Mouse (Mus musculus) kidney, embryonic 14.5 days (tissue): ENCODE data around the gene Hic1. TPM values are rescaled to one million over a fixed set of nuclear protein-coding genes. Genes with fewer than 3 reads are reported as not detected.
A peak's percentile ranks its signal among the peaks of the same experiment; 100 is the strongest.

Source experiments
- ATAC-seq: fragments of 200-750 bp; cut with Nextera tagmentation; 2 replicates; pipeline ENCODE4 v1.8.0; 2017; ENCODE audit warnings: moderate number of reproducible peaks, mild to moderate bottlenecking, moderate TSS enrichment, moderate library complexity; ENCODE audit not compliant: low FRiP score, low TSS enrichment
- H3K27ac ChIP-seq: fragments of 300-500 bp; sonication (generic); 2 replicates; pipeline ENCODE4 v1.5.1; 2014; ENCODE audit warnings: low read depth, mild to moderate bottlenecking, low read length, moderate library complexity, mixed read lengths
- H3K27me3 ChIP-seq: fragments of 300-500 bp; sonication (generic); 2 replicates; pipeline ENCODE4 v1.6.1; 2014; ENCODE audit warnings: mild to moderate bottlenecking, low read length; ENCODE audit not compliant: control insufficient read depth, insufficient read depth
- H3K36me3 ChIP-seq: fragments of 300-500 bp; sonication (generic); 2 replicates; pipeline ENCODE4 v1.6.1; 2014; ENCODE audit warnings: low read length, mixed read lengths; ENCODE audit not compliant: control insufficient read depth, insufficient read depth
- H3K4me1 ChIP-seq: fragments of 300-500 bp; sonication (generic); 2 replicates; pipeline ENCODE4 v1.6.1; 2014; ENCODE audit warnings: low read length, mixed read lengths; ENCODE audit not compliant: control insufficient read depth, insufficient read depth
- H3K4me2 ChIP-seq: fragments of 300-500 bp; sonication (generic); replicated peaks from 2 replicates; pipeline ENCODE4 v1.6.1; 2014; ENCODE audit warnings: low read depth, mild to moderate bottlenecking, low read length
- H3K4me3 ChIP-seq: fragments of 300-500 bp; sonication (generic); 2 replicates; pipeline ENCODE4 v1.5.1; 2014; ENCODE audit warnings: mild to moderate bottlenecking, low read length
- H3K9ac ChIP-seq: fragments of 300-500 bp; sonication (generic); 2 replicates; pipeline ENCODE4 v1.6.1; 2014; ENCODE audit warnings: low read depth, mild to moderate bottlenecking, low read length, moderate library complexity
- H3K9me3 ChIP-seq: fragments of 300-500 bp; sonication (generic); 2 replicates; pipeline ENCODE4 v1.6.1; 2016; ENCODE audit warnings: low read length; ENCODE audit not compliant: control insufficient read depth
- WGBS: fragments of 180-500 bp; shearing (Covaris S2); extraction: QIAGEN DNeasy Blood & Tissue Kit; methylation state at CpG from one replicate; pipeline ENCODE4 v1.1.7; 2014; 5-methylcytosine and 5-hydroxymethylcytosine counted together
- polyA plus RNA-seq: library from polyadenylated mRNA; unstranded; fragments of >200 nt; fragmentation: Nextera tagmentation; extraction: Ambion mirVana; gene quantifications from 2 replicates; pipeline ENCODE4 v1.2.1, GENCODE M21; 2014

Gene Hic1
- polyA plus RNA-seq, 1 experiment from 2014 or later: 16.9 TPM

DNA sequence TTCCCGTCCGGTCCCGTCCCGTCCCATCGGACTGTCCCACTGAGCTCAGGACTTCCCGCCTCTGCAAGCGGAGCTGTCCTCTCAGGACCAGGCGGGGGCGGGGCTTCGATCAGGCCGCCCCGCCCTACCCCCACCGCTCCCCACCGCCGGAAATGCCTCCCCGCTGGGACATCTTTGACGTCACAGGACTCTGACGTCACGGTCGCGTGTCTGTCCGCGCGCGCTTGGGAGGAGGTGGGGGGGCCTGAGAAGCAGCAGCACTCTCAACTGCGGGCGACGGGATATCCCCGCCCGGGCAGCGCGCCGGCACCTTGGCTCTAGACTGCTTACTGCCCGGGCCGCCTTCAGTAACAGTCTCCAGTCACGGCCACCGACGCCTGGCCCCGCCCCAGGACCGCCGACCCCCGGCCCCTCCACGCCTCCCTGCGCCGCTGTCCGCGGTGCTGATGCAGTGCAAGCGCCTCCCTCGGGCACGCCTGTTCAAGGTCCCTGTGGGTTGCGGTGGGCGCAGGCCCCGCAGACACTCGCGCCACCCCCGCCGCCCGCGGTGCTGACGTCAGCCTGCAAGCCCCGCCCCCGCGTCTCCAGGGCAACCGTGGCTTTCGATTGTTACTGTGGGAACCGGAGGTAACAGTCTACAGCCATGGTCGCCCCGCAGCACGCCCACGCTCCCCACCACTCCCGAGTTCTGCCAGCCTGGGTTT lies 3.9 kb upstream of the Hic1 start:
- H3K9me3 ChIP-seq: no peaks in the 10 kb centered on the region
- H3K36me3 ChIP-seq: peaks cover 12% of the 10 kb centered on the region
- peak; percentile 59 for ATAC-seq
- H3K9ac ChIP-seq: peak overlapping the region; percentile 32
- H3K4me3 ChIP-seq: peak overlapping the region; percentile 61
- no peak overlapping the region for H3K27ac ChIP-seq
- peaks cover 28% of the 10 kb centered on the region for H3K4me1 ChIP-seq
- under 1% methylated on average over 70 of the region's 71 CpGs for WGBS
- peaks cover 43% of the 10 kb centered on the region for H3K27me3 ChIP-seq
- H3K4me2 ChIP-seq: peak overlapping the region; percentile 81

DNA sequence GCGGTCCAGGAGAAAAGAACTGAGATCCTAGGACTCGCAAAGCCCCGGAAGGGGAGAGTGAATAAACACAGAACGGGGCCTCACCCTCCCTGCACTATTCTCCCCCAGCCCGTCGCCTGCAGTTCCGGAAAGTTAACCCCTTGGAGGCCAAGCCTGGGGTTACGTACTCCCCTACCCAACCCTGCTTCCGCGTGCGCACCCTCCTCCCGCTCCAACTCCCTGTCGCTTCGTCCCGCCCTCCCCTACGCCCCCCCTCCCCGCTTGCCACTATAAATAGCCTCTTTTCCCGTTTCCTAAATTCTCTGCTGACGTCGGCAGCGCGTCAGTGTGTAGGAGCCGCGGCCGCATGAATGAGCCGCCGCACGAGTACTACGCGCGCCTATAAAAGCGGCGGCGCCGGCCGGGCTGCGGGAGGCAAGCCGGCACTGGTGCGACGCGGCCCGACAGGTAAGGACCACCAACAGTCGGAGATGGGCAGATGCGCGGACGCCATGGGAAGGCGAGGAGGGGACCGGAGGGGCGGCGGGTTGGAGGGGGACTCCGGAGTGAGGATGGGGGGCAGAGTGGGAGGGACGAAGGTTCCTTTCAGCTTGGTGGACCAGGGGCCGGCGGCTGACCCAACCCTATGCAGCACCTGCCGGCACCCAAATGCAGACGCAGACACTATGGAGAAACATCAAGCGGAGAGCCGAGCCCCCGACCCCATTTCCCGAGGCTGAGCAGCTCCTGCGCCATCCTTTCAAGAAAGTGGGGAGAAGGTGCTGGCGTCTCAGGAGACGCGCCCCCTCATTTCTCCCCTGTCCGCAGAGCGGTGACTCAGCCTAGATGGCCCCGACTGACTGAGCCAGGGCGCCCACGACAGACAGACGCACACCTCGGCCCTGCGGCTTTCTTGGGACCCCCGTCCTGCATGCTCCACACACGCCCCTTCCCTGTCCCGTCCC lies 3.1 kb upstream of the Hic1 start:
- H3K4me1 ChIP-seq: peaks cover 28% of the 10 kb centered on the region
- no peak overlapping the region for H3K27ac ChIP-seq
- H3K4me3 ChIP-seq: peak overlapping the region; percentile 61
- no peaks in the 10 kb centered on the region for H3K9me3 ChIP-seq
- H3K36me3 ChIP-seq: peaks cover 6% of the 10 kb centered on the region
- peaks cover 51% of the 10 kb centered on the region for H3K27me3 ChIP-seq
- peak overlapping the region; percentile 14; the same call in 1 of the 2 replicates for H3K9ac ChIP-seq
- ATAC-seq: no peak
- peak overlapping the region; percentile 81 for H3K4me2 ChIP-seq
- under 1% methylated on average over 71 of the region's 75 CpGs for WGBS

DNA sequence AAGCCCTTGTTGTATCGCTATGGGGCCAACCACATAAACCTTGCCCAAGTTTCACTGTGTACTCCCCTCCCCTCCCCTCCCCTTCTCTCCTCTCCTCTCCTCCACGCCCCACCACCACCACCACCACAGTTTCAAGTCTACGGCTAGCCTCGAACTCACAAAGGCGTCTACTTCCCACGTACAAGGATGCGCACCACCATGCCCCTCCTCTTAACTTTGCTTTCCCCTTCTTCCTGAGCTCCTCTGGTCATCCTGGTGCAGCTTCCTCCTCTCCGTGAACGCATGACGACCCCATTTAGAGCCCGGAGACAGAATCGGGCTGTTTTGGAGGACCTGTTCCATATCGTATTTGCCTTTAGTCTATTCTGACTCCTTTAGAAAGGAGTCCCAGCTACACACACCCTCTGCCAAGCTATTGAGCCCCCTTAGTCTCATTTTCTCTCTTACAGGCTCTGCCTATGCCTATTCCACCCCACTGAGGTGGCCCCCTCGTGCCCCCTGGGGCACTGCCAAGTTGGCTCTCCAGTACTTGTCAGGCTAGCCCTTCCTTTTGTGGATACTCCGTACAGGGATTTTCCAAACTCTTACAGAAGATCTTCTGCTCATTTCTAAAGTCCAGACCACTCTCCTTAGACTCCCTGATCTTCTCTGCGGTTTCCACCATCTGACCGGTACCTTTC lies 2.0 kb upstream of the Hic1 start:
- 9% methylated on average over 17 of the region's 17 CpGs for WGBS
- peaks cover 8% of the 10 kb centered on the region; the same call in 1 of the 2 replicates for H3K36me3 ChIP-seq
- H3K4me3 ChIP-seq: peak overlapping the region; percentile 61; the same call in 1 of the 2 replicates
- H3K27ac ChIP-seq: no peak overlapping the region
- H3K4me1 ChIP-seq: peaks cover 29% of the 10 kb centered on the region
- no peak for ATAC-seq
- no peak overlapping the region for H3K9ac ChIP-seq
- 0 out of 2 replicates have a peak overlapping the region, but pooled peaks have one; percentile 81 for H3K4me2 ChIP-seq
- H3K9me3 ChIP-seq: no peaks in the 10 kb centered on the region
- peaks cover 58% of the 10 kb centered on the region for H3K27me3 ChIP-seq

DNA sequence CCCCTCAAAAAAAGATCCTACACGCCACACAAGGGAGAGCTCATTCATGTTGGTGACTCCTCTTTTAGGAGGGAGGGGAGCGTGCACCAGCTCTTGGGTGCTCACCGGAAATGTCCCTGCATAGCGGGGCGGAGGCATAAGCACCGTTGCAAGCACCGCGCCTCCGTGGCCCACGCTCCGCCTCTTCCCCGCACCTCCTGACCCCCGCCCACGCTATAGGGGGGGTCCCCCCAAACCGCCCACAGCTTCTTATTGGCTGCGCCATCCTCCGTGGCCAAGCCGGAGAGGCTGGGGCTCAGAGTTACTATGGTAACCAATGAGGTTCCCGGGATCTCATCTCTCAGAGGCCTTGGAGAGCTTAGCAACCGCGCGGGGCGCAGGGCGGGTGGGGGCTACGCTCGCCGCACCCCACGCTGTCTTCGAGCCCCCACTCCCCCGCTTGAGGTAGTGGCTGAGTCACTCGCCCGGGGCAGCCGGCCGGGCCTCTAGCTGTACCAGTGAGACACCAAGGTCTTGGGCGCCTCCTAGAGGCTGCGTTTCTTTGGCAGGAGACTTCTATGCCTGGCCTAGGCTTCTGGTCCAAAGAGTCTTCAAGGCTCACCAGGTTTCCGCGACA lies 925 bp upstream of the Hic1 start:
- H3K36me3 ChIP-seq: peaks cover 18% of the 10 kb centered on the region; the same call in 1 of the 2 replicates
- 1% methylated on average over 37 of the region's 38 CpGs for WGBS
- ATAC-seq: peak; percentile 56

DNA sequence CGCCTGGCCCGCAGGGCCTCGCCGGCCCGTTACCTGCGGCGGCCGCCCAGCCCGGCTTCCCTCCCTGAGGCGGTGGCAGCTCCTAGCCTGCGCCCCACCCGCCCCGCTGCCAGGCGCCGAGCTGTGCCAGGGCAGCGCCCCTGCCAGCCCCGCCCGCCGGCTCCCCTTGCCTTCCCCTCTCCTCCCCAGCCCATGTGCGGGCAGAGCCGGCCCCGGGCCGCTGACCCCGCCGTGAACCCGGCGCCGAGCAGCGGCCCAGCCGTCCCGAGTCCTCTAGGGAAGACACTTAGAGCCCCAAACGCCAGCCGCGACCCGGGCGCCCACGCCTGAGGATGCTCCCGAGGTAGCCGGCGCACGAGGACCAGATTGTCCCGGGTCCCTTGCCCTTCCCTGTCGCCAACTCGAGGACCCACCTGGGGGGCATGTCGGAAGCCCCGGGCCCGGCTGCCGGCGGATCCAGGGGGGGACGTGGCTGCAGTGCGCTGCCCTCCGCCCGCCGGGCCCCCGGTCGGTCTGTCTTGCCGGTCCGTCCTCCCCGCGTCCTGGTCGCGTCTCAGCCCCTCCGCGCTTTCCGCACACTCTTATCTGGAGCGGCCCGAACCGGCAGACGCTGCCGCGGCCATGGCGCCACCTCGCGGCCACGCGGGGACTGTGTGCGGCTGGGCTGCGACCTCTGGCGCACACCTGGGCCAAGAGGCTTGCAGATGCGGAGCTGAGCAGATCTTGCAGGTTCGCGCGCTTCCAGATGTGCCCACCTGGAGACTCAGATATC lies 543 bp downstream of the Hic1 start:
- peak; percentile 30; the same call in 1 of the 2 replicates for ATAC-seq
- Histone ChIP-seq H3K9me3 (no peaks in the 10 kb centered on the region), H3K27me3 (peaks cover 76% of the 10 kb centered on the region), H3K27ac (peak overlapping the region; percentile 96), H3K9ac (peak overlapping the region; percentile 85), H3K36me3 (peaks cover 32% of the 10 kb centered on the region; the same call in 1 of the 2 replicates), H3K4me1 (peaks cover 33% of the 10 kb centered on the region), H3K4me2 (peak overlapping the region; percentile 81), H3K4me3 (peak overlapping the region; percentile 77)
- under 1% methylated on average over 78 of the region's 83 CpGs for WGBS

More for the DNA sequence above, 925 bp upstream of the Hic1 start:
- no peak overlapping the region; the same call in 1 of the 2 replicates for H3K27ac ChIP-seq
- H3K4me1 ChIP-seq: peaks cover 34% of the 10 kb centered on the region
- peak overlapping the region; percentile 81 for H3K4me2 ChIP-seq
- peak overlapping the region; percentile 25 for H3K9ac ChIP-seq
- H3K4me3 ChIP-seq: peak overlapping the region; percentile 77
- no peaks in the 10 kb centered on the region for H3K9me3 ChIP-seq
- peaks cover 69% of the 10 kb centered on the region for H3K27me3 ChIP-seq

DNA sequence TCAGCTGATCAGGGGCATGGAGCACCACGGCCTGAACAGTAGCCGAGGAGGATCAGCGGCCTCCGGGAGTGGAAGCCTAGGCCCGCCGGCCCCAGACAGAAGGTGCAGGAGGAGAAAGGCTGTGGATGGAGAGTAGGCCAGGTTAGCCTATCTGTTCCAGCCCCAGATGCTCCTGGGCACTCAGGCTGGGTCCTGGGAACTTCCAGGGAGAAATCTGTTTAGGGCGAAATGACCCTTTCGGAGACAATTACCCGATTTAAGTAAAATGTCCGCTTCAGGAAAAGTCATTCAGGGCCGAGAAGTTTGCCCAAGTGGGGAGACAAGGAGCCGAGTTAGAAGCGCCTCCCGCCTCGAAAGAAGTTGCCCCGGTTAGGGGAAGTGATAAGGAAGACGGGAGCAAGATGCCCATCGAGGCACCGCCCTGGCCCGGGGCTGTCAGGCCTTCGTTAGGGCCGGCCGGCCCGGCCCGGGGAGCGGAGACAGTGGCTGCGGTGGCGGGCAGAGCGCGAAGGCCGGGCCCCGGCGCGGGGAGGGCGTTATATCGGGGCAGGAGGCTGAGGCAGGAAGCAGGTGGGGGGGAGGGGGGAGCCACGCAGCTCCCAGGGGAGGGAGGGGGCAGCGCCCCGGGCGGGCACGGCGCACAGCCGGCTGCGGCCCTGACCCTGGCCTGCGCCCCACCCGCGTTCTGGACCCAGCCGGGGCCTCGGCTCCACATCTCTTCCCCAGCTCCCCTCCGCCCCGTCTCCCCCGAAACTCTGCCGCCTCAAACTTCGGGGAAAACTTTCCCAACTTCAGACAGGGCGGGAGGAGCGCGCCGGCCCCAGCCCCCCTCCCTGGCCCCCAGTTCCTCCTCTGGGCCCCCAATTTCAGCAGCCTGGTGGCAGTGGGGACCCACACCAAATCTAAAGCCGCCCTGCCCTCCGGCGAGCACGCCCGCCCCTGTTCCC lies 1.4 kb downstream of the Hic1 start:
- H3K9me3 ChIP-seq: no peaks in the 10 kb centered on the region
- H3K4me3 ChIP-seq: peak overlapping the region; percentile 77
- ATAC-seq: no peak
- peak overlapping the region; percentile 96 for H3K27ac ChIP-seq
- peaks cover 41% of the 10 kb centered on the region for H3K36me3 ChIP-seq
- H3K4me2 ChIP-seq: peak overlapping the region; percentile 81
- peaks cover 33% of the 10 kb centered on the region for H3K4me1 ChIP-seq
- WGBS: 2% methylated on average over 55 of the region's 63 CpGs
- H3K27me3 ChIP-seq: peaks cover 74% of the 10 kb centered on the region
- peak overlapping the region; percentile 85 for H3K9ac ChIP-seq

DNA sequence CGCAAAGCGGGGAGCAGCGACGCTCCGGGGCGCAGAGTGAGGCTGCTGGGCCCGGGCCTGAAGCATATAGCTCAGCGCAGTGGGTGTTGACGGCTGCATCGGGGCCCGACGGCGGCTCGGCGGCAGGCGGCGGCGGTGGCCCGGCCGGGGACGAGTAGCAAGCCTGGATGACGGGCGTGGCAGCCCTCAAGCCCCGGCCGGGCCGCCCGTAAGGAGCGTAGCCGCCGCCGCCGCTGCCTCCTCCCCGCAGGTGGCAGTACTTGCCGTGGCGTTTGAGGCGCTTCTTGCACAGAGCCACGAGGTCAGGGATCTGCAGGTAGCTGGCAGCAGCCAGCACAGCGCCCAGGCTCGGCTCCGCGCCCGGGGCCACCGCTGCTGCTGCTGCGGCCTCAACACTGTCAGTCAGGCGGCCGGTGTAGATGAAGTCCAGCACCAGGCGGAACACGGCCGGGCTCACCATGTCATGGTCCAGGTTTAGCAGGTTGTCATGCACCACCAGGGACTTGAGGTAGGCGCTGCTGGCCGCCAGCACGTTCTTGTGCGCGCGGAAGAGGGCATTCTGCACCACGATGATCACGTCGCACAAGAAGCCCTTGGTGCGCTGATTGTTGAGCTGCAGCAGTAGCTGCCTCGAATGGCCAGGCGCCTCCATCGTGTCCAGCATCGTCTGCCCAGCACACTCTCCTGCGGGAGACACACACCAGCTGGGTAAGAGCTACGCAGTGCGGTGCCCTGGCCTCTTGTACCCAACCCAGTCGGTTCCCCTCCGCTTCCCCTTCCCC lies 2.3 kb downstream of the Hic1 start:
- peaks cover 49% of the 10 kb centered on the region for H3K36me3 ChIP-seq

More for the DNA sequence above, 2.3 kb downstream of the Hic1 start:
- H3K4me2 ChIP-seq: peak overlapping the region; percentile 81
- ATAC-seq: no peak
- peaks cover 65% of the 10 kb centered on the region for H3K27me3 ChIP-seq
- H3K27ac ChIP-seq: peak overlapping the region; percentile 96
- peak overlapping the region; percentile 77 for H3K4me3 ChIP-seq
- H3K9ac ChIP-seq: peak overlapping the region; percentile 85
- 1% methylated on average over 63 of the region's 68 CpGs for WGBS
- no peaks in the 10 kb centered on the region for H3K9me3 ChIP-seq
- H3K4me1 ChIP-seq: peaks cover 30% of the 10 kb centered on the region
